Mouse (Mus musculus) neural tube, embryonic 13.5 days (tissue): ENCODE measurements around the gene Fez1. TPM values are rescaled to one million over a fixed set of nuclear protein-coding genes. Genes with fewer than 3 reads are reported as not detected.

Experiments
- ATAC-seq: fragments of 200-750 bp; cut with Nextera tagmentation; 2 replicates; pipeline ENCODE4 v1.8.0; 2017; ENCODE audit warnings: low read depth, mild to moderate bottlenecking, moderate TSS enrichment, moderate library complexity
- H3K27ac ChIP-seq: fragments of 300-500 bp; sonication (generic); replicated peaks from 2 replicates; pipeline ENCODE4 v1.5.1; 2015; ENCODE audit warnings: moderate library complexity, mild to moderate bottlenecking, inconsistent platforms
- H3K27me3 ChIP-seq: fragments of 300-500 bp; sonication (generic); 2 replicates; pipeline ENCODE4 v1.6.1; 2015; ENCODE audit warnings: mild to moderate bottlenecking, inconsistent platforms
- H3K36me3 ChIP-seq: fragments of 300-500 bp; sonication (generic); 2 replicates; pipeline ENCODE4 v1.6.1; 2015; ENCODE audit warnings: mild to moderate bottlenecking, inconsistent platforms
- H3K4me1 ChIP-seq: fragments of 300-500 bp; sonication (generic); replicated peaks from 2 replicates; pipeline ENCODE4 v1.6.1; 2015; ENCODE audit warnings: inconsistent platforms
- H3K4me2 ChIP-seq: fragments of 300-500 bp; sonication (generic); 2 replicates; pipeline ENCODE4 v1.6.1; 2015; ENCODE audit warnings: inconsistent platforms, mild to moderate bottlenecking, moderate library complexity
- H3K4me3 ChIP-seq: fragments of 300-500 bp; sonication (generic); 2 replicates; pipeline ENCODE4 v1.5.1; 2015; ENCODE audit warnings: mild to moderate bottlenecking, inconsistent platforms
- H3K9ac ChIP-seq: fragments of 300-500 bp; sonication (generic); 2 replicates; pipeline ENCODE4 v1.6.1; 2015; ENCODE audit warnings: moderate library complexity, mild to moderate bottlenecking, inconsistent platforms
- H3K9me3 ChIP-seq: fragments of 300-500 bp; sonication (generic); 2 replicates; pipeline ENCODE4 v1.6.1; 2016; ENCODE audit warnings: inconsistent platforms
- WGBS: fragments of 180-500 bp; shearing (Covaris S2); methylation state at CpG from one replicate; pipeline ENCODE4 v1.1.7; 2015; 5-methylcytosine and 5-hydroxymethylcytosine counted together
- polyA plus RNA-seq: library from polyadenylated mRNA; unstranded; fragments of >200 nt; fragmentation: Nextera tagmentation; extraction: Ambion mirVana; gene quantifications from 2 replicates; pipeline ENCODE4 v1.2.1, GENCODE M21; 2015

Fez1 gene
- polyA plus RNA-seq, 1 experiment from 2014 or later, result 615 TPM

DNA sequence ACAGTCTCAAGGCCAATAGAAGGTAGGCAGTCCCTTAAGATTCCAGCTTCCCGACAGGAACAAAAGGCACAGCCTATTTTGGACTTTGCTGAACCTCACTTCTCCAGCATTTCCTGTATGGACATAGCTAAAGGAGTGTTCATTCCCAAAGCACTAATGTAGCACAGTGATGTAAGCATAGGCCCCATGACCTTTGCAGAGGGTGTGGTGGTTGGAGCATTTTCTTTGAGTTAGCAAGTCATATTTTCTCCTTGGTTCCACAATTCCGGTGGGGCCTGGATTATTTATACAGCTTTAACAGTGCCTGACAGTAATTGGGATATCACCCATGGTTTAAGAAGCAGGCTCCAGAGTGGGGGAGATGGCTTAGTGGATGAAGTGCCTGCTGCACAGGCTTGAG lies 27.0 kb downstream of the Fez1 start:
- no peak overlapping the region for H3K4me3 ChIP-seq
- H3K4me1 ChIP-seq, result no peaks in the 10 kb centered on the region; the same call in 1 of the 2 replicates
- H3K4me2 ChIP-seq, result no peak overlapping the region
- H3K27me3 ChIP-seq, result no peaks in the 10 kb centered on the region
- H3K9ac ChIP-seq, result no peak overlapping the region
- H3K27ac ChIP-seq, result no peak overlapping the region
- H3K36me3 ChIP-seq, result peaks cover 86% of the 10 kb centered on the region
- WGBS, result 84% methylated on average over 2 of the region's 2 CpGs
- ATAC-seq, result no peak
- H3K9me3 ChIP-seq, result no peaks in the 10 kb centered on the region

DNA sequence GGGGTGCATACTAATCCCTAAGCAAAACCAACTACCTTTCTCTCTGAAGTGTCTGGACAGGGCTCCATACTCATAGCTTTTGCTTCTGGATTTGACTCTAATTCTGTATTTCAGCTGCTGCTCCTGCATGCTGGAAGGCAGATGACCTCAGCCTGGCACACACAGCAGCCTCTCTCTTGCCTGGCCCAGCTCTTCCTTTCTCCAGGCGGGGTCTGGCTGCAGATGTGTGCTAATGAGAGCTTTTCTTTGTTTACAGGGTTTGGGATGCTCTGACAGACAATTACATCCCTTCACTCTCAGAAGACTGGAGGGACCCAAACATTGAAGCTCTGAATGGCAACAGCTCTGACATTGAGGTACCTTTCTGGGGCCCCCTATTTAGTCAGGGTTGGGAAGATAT lies 28.4 kb downstream of the Fez1 start:
- ATAC-seq, result no peak
- WGBS, result 54% methylated on average over 1 of the region's 1 CpGs
- peaks cover 75% of the 10 kb centered on the region for H3K36me3 ChIP-seq
- no peak overlapping the region for H3K4me2 ChIP-seq
- no peaks in the 10 kb centered on the region for H3K9me3 ChIP-seq
- no peak overlapping the region for H3K9ac ChIP-seq
- no peaks in the 10 kb centered on the region; the same call in 1 of the 2 replicates for H3K4me1 ChIP-seq
- no peak overlapping the region for H3K27ac ChIP-seq
- H3K4me3 ChIP-seq, result no peak overlapping the region
- no peaks in the 10 kb centered on the region for H3K27me3 ChIP-seq

DNA sequence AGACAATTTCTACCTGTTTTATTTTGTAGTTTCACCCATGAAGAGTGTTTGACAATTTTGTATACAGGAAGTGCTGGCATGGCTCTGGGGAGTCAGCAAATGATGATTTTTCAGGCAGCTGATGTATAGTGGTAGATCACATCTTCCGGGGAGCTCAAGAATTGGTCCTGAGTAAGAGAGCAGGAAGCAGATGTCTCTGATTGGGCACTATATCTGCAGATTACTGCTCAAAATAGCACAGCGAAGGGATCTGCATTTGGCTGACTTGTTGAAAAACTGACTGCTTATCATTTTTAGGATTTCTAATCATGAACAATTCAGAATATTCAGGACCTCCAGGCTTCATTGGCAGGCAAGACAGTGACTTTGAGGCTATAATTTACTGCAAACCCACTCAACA lies 30.5 kb downstream of the Fez1 start:
- WGBS, result 87% methylated on average over 2 of the region's 2 CpGs
- ATAC-seq, result no peak
- no peaks in the 10 kb centered on the region for H3K4me1 ChIP-seq
- H3K9me3 ChIP-seq, result no peaks in the 10 kb centered on the region
- H3K4me3 ChIP-seq, result no peak overlapping the region
- H3K36me3 ChIP-seq, result peaks cover 74% of the 10 kb centered on the region
- no peak overlapping the region for H3K9ac ChIP-seq
- H3K27ac ChIP-seq, result no peak overlapping the region
- H3K27me3 ChIP-seq, result no peaks in the 10 kb centered on the region
- no peak overlapping the region for H3K4me2 ChIP-seq

DNA sequence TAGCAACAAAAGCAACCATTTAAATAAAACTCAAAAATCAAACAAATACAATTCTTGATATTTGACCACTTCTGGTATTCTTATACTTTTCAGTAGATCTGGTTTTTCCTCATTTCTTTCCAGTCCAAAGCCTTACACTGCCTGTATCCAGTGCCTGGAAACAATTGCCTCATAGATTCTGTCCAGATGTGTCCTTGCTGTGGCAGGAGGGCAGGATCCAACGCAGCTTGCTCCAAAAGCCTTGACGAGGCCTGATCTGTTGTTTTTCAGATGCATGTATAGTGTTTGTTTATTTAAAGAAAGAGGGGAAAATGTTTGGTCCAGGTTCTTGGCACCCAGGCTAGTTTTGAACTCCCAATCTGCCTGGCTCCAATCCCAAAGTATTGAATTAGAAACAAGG lies 34.7 kb downstream of the Fez1 start:
- Histone ChIP-seq H3K4me3 (no peak overlapping the region), H3K4me1 (peaks cover 4% of the 10 kb centered on the region; the same call in 1 of the 2 replicates), H3K27ac (no peak overlapping the region), H3K9me3 (no peaks in the 10 kb centered on the region), H3K27me3 (no peaks in the 10 kb centered on the region), H3K36me3 (peaks cover 66% of the 10 kb centered on the region), H3K4me2 (no peak overlapping the region), H3K9ac (no peak overlapping the region)
- ATAC-seq, result no peak
- WGBS, result 70% methylated on average over 2 of the region's 2 CpGs

DNA sequence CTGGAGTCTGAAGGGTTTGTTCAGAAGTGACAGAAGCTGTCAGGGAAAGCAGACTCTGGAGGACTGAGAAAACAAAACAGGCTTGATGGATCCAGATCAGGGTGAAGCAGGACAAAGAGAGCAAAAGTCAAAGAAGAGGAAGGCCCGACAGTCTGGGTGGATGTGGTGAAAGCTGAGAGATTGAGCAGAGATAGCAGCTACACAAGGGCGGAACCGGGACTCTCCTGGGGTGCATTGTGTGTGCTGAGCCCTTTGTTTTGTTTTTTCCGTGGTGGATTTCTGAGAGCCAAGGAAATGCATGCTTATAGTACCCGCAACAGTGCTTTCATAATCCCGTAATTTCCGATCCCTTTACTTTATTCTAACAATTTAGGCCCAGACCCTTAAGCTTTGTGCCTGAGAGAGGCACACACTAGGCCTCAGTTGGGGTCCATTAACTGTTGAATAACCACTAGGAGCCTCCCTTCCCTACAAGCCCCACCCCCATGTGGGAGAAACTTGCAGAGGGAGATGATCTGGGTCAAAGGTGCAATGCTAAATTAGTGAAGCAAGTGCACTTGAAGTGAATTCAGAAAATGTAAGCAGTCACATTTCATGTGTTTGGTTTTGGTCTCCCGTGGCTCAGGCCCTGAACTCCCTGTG lies 35.9 kb downstream of the Fez1 start:
- no peaks in the 10 kb centered on the region for H3K27me3 ChIP-seq
- no peaks in the 10 kb centered on the region for H3K9me3 ChIP-seq
- WGBS, result 18% methylated on average over 8 of the region's 8 CpGs
- peaks cover 4% of the 10 kb centered on the region; the same call in 1 of the 2 replicates for H3K4me1 ChIP-seq
- H3K4me3 ChIP-seq, result no peak overlapping the region
- peaks cover 65% of the 10 kb centered on the region for H3K36me3 ChIP-seq
- H3K27ac ChIP-seq, result no peak overlapping the region; the same call in 1 of the 2 replicates
- H3K9ac ChIP-seq, result no peak overlapping the region
- H3K4me2 ChIP-seq, result no peak overlapping the region
- ATAC-seq, result no peak

DNA sequence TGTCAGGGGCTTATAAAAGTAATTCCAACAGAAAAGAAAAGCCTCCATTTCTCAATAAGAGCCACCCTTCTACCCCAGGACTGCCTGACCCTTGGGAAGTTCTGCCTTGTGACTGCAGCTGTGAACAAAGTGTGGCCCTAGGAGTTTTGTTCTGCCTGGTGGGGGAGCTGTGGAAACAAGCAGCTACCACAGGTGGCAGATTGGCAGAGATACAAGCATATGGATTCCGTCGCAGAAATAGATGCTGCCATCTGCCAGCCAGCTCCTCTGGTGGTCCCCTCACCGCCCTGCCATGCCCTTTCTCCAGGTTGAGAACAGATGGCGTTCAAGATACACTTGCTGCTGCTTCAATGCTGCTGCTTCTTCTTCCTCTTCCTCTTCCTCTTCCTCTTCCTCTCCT lies 37.0 kb downstream of the Fez1 start:
- 17% methylated on average over 4 of the region's 4 CpGs for WGBS
- Histone ChIP-seq H3K36me3 (peaks cover 74% of the 10 kb centered on the region), H3K27ac (no peak overlapping the region), H3K4me1 (peaks cover 10% of the 10 kb centered on the region), H3K4me2 (no peak overlapping the region), H3K4me3 (no peak overlapping the region), H3K9ac (no peak overlapping the region), H3K9me3 (no peaks in the 10 kb centered on the region), H3K27me3 (no peaks in the 10 kb centered on the region)
- no peak for ATAC-seq

DNA sequence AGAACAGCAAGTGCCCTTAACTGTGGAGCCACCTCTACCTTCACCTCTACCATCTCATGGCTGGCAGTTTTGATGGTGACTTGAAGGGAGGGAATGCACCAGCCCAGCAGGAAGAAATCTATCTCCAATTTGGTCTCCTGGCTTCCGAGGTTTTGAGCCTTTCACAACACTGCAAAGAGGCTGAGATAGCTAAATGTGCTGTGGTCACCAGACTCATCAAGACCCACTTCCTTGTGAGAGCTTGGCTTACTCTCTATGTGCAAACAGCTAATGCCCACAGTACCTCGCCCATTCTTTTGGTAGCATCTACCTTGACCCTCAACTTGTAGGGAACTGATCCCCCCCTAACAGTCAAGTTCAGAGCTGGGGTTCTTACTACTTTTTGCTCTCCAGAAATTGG lies 40.9 kb downstream of the Fez1 start:
- 87% methylated on average over 2 of the region's 2 CpGs for WGBS
- Histone ChIP-seq H3K4me2 (no peak overlapping the region), H3K27ac (no peak overlapping the region), H3K9ac (no peak overlapping the region), H3K4me1 (peaks cover 29% of the 10 kb centered on the region), H3K4me3 (no peak overlapping the region), H3K36me3 (peaks cover 73% of the 10 kb centered on the region), H3K27me3 (no peaks in the 10 kb centered on the region; the same call in 1 of the 2 replicates), H3K9me3 (no peaks in the 10 kb centered on the region)
- ATAC-seq, result no peak

DNA sequence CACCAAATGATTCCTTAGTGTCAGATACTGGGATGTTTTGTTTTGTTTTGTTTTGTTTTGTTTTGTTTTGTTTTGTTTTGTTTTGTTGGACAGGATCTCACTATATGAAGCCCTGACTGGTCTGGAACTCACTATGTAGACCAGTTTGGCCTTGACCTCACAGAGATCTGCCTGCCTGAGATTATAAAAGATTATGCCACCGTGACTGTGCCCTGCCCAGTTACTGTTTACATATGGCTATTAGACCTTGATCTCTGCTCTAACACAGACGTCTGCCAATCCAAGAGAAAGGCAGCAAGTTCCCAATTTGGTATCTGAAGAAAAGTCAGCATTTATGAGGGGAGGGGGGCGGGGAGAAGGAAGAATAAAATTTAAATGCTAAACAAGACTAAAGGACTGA lies 42.0 kb downstream of the Fez1 start:
- 69% methylated on average over 3 of the region's 3 CpGs for WGBS
- H3K4me3 ChIP-seq, result no peak overlapping the region
- peak overlapping the region; percentile 67; the same call in 1 of the 2 replicates for H3K27ac ChIP-seq
- no peaks in the 10 kb centered on the region; the same call in 1 of the 2 replicates for H3K27me3 ChIP-seq
- ATAC-seq, result no peak
- no peaks in the 10 kb centered on the region for H3K9me3 ChIP-seq
- no peak overlapping the region for H3K4me2 ChIP-seq
- peaks cover 26% of the 10 kb centered on the region for H3K4me1 ChIP-seq
- H3K9ac ChIP-seq, result no peak overlapping the region
- H3K36me3 ChIP-seq, result peaks cover 81% of the 10 kb centered on the region

DNA sequence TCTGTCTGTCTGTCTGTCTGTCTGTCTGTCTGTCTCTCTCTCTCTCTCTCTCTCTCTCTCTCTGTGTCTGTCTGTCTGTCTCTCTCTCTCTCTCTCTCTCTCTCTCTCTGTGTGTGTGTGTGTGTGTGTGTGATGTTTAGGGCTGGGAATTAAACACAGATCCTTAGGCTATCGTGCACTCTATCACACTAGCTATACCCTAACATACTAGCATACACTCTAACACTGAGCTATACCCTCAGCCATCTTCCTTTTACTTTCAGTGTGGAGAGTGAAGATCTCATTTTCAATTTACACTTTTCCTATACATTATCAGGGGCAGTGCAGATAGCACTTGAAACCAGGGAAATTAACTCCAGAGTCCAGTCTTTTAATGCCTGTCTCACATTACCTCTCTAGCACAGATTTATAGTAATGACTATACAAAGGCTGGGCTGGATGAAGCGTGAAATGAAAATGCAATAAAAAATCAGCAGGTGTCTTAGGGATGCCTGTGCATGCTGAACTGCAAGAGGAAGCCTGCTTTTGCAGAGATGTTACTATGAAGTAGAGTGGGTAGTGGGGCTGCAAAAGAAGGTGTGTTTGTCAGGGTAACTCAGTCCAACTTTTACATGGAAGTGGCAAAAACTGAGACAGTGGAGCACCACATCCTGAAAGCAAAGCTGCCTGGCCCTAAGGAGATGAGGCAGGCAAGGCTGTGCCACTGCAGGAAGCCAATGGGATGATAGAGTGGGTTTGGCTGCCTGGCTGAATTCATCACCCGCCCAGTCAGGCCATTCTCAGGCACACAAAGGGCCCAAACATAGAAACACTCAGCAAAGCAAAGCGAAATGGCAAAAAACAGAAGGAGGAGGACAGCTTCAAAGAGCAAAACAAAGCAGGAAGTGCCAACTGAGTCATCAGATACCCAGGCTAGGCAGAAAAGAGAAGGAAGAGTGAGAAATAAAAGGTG lies 43.5 kb downstream of the Fez1 start:
- Histone ChIP-seq H3K4me3 (no peak overlapping the region), H3K27ac (peak overlapping the region; percentile 67), H3K4me2 (no peak overlapping the region), H3K36me3 (peaks cover 82% of the 10 kb centered on the region), H3K9me3 (no peaks in the 10 kb centered on the region), H3K4me1 (peaks cover 26% of the 10 kb centered on the region), H3K9ac (no peak overlapping the region), H3K27me3 (no peaks in the 10 kb centered on the region; the same call in 1 of the 2 replicates)
- ATAC-seq, result peak; percentile 92
- WGBS, result 15% methylated on average over 4 of the region's 4 CpGs

DNA sequence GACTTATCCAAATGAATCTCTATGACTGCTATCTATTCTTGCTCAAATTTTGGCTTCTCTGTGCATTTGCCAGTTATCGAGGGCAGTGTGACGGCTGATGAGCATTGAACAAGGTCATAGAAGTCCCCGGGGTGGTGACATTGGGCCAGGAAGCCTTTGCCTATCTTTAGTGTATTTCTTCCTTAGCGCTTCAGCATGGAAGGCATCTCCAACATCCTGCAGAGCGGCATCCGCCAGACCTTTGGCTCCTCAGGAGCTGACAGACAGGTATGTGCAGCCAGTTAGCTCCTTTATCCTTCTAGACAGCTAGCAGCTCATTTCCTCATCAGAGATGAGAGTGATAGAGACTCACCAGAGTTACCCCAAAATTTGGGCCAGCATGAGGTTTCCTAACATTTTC lies 47.0 kb downstream of the Fez1 start:
- Histone ChIP-seq H3K4me1 (peaks cover 20% of the 10 kb centered on the region), H3K36me3 (peaks cover 83% of the 10 kb centered on the region), H3K27ac (no peak overlapping the region), H3K9me3 (no peaks in the 10 kb centered on the region), H3K4me3 (no peak overlapping the region), H3K27me3 (no peaks in the 10 kb centered on the region; the same call in 1 of the 2 replicates), H3K4me2 (no peak overlapping the region), H3K9ac (no peak overlapping the region)
- 93% methylated on average over 6 of the region's 6 CpGs for WGBS
- ATAC-seq, result no peak

DNA sequence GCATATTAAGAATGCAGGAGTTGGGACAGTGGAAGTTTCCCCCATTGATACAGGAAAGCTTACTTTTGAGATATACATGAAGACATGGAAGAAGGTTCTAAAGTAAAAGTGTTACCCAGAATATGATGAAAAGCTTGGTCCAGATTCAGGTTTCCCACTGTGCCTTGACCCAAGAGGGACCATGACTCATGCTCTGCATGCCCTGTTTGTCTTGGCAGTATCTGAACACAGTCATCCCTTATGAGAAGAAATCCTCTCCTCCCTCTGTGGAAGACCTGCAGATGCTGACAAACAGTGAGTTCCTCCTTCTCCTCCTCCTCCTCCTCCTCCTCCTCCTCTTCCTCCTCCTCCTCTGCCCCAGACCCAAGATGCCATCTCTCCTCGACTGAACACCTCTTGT lies 48.6 kb downstream of the Fez1 start:
- Histone ChIP-seq H3K9ac (no peak overlapping the region), H3K27ac (no peak overlapping the region), H3K36me3 (peaks cover 90% of the 10 kb centered on the region), H3K4me1 (peaks cover 4% of the 10 kb centered on the region), H3K9me3 (no peaks in the 10 kb centered on the region), H3K27me3 (no peaks in the 10 kb centered on the region; the same call in 1 of the 2 replicates), H3K4me2 (no peak overlapping the region), H3K4me3 (no peak overlapping the region)
- no peak for ATAC-seq
- WGBS, result 20% methylated on average over 1 of the region's 1 CpGs

DNA sequence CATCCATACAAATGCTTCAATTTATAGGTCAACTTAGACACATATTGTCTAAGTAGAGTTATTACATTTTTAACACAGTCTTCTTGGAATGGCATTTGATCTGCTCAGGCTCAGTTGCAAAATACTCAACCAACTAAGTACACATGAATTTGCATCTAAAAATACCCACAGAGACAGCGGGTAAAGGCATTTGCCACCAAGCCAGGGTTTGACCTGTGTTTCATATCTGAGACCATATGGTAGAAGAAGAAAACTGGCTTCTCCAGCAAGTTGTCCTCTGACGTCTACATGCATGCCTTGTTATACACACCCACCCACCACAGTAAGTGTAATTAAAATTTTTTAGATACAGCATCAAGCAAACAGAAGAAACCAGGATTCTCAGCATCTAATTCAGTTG lies 52.1 kb downstream of the Fez1 start:
- Histone ChIP-seq H3K4me2 (no peak overlapping the region), H3K36me3 (peaks cover 98% of the 10 kb centered on the region), H3K9me3 (no peaks in the 10 kb centered on the region), H3K9ac (no peak overlapping the region), H3K4me1 (no peaks in the 10 kb centered on the region), H3K4me3 (no peak overlapping the region), H3K27me3 (no peaks in the 10 kb centered on the region), H3K27ac (no peak overlapping the region)
- no peak for ATAC-seq
- WGBS, result 90% methylated on average over 2 of the region's 2 CpGs
